Mouse (Mus musculus) hindbrain, postnatal 0 days (tissue): ENCODE measurements around the gene Wfikkn1. TPM values are rescaled to one million over a fixed set of nuclear protein-coding genes. Genes with fewer than 3 reads are reported as not detected.
A peak's percentile ranks its signal among the peaks of the same experiment; 100 is the strongest.

Experiments used
- ATAC-seq: fragments of 200-750 bp; cut with Nextera tagmentation; 2 replicates; pipeline ENCODE4 v1.8.0; 2017; ENCODE audit warnings: mild to moderate bottlenecking, moderate TSS enrichment, moderate library complexity
- DNase-seq: peaks from one replicate; pipeline ENCODE4 v3.0.0-alpha.2; 2015; ENCODE audit warnings: low spot score
- H3K27ac ChIP-seq: fragments of 300-500 bp; sonication (generic); 2 replicates; pipeline ENCODE4 v1.5.1; 2014; ENCODE audit warnings: mild to moderate bottlenecking
- H3K27me3 ChIP-seq: fragments of 300-500 bp; sonication (generic); 2 replicates; pipeline ENCODE4 v1.6.1; 2014; ENCODE audit warnings: low read length, mixed read lengths; ENCODE audit not compliant: insufficient read depth
- H3K36me3 ChIP-seq: fragments of 300-500 bp; sonication (generic); 2 replicates; pipeline ENCODE4 v1.6.1; 2014; ENCODE audit warnings: low read length, mixed read lengths; ENCODE audit not compliant: insufficient read depth
- H3K4me1 ChIP-seq: fragments of 300-500 bp; sonication (generic); 2 replicates; pipeline ENCODE4 v1.6.1; 2014; ENCODE audit warnings: antibody characterized with exemption, low read length, mixed read lengths; ENCODE audit not compliant: insufficient read depth
- H3K4me2 ChIP-seq: fragments of 300-500 bp; sonication (generic); 2 replicates; pipeline ENCODE4 v1.6.1; 2014; ENCODE audit warnings: low read depth, mild to moderate bottlenecking, low read length, moderate library complexity, mixed read lengths
- H3K4me3 ChIP-seq: fragments of 300-500 bp; sonication (generic); 2 replicates; pipeline ENCODE4 v1.5.1; 2014; ENCODE audit warnings: low read length
- H3K9ac ChIP-seq: fragments of 300-500 bp; sonication (generic); replicated peaks from 2 replicates; pipeline ENCODE4 v1.6.1; 2014; ENCODE audit warnings: mild to moderate bottlenecking, low read length, moderate library complexity, mixed read lengths
- H3K9me3 ChIP-seq: fragments of 300-500 bp; sonication (generic); 2 replicates; pipeline ENCODE4 v1.6.1; 2016; ENCODE audit warnings: low read length, mixed read lengths
- CTCF ChIP-seq: IDR thresholded peaks from 2 replicates; pipeline ENCODE4 v1.5.1; 2016; ENCODE audit warnings: antibody characterized with exemption, control low read depth, low read depth
- WGBS: fragments of 180-500 bp; shearing (Covaris S2); extraction: QIAGEN DNeasy Blood & Tissue Kit; methylation state at CpG from one replicate; pipeline ENCODE4 v1.1.7; 2014; 5-methylcytosine and 5-hydroxymethylcytosine counted together
- polyA plus RNA-seq: library from polyadenylated mRNA; unstranded; fragments of >200 nt; fragmentation: Nextera tagmentation; extraction: Ambion mirVana; gene quantifications from 2 replicates; pipeline ENCODE4 v1.2.1, GENCODE M21; 2015
- total RNA-seq: library from RNA; depleted of rRNA; stranded (reverse); fragments of >200 nt; gene quantifications from 2 replicates; pipeline ENCODE4 v1.2.3, GENCODE M21; 2014

Wfikkn1 gene
- total and polyA plus RNA-seq, 2 experiments from 2014 or later, result 0.58 to 1.2 TPM

- no peak overlapping the region for H3K27ac ChIP-seq
- ATAC-seq, result no peak
Measured at GRCm38 (mm10) chr17:25866172-25866571, 14.5 kb downstream of the Wfikkn1 start.

DNA sequence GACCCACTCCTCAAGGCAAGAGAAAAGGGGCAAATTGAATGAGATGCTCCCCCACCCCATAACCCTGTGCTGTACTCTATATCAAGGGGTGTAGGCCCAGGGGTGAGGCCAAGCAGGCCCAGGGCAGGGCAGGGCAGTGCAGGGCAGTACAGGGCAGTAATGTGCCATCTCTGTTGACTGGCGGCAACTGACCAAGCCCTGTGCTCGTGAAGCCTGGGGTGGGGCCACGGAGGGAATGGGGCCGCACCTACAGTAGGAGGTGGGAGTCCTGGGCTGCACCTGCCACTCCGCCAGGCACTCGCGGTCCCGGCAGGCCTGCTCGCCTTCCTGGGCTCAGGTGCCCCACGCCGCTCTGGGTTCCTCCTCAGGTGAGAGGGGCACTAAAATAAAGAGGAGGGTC is 15.4 kb downstream of the Wfikkn1 start:
- Histone ChIP-seq H3K4me2 (no peak overlapping the region), H3K4me1 (peaks cover 14% of the 10 kb centered on the region), H3K9ac (no peak overlapping the region), H3K4me3 (no peak overlapping the region), H3K9me3 (no peaks in the 10 kb centered on the region), H3K27me3 (no peaks in the 10 kb centered on the region), H3K27ac (no peak overlapping the region), H3K36me3 (peaks cover 5% of the 10 kb centered on the region; the same call in 1 of the 2 replicates)
- ATAC-seq, result no peak
- no peak for DNase-seq
- 91% methylated on average over 11 of the region's 11 CpGs for WGBS
- TF ChIP-seq CTCF, result no peak

More at GRCm38 (mm10) chr17:25866172-25866571, 14.5 kb downstream of the Wfikkn1 start:
- peaks cover 5% of the 10 kb centered on the region; the same call in 1 of the 2 replicates for H3K36me3 ChIP-seq
- no peaks in the 10 kb centered on the region for H3K27me3 ChIP-seq
- H3K9me3 ChIP-seq, result no peaks in the 10 kb centered on the region
- H3K9ac ChIP-seq, result no peak overlapping the region
- H3K4me3 ChIP-seq, result no peak overlapping the region
- DNase-seq, result no peak
- no peak for TF ChIP-seq CTCF
- H3K4me1 ChIP-seq, result peaks cover 9% of the 10 kb centered on the region
- 94% methylated on average over 3 of the region's 3 CpGs for WGBS
- no peak overlapping the region for H3K4me2 ChIP-seq

DNA sequence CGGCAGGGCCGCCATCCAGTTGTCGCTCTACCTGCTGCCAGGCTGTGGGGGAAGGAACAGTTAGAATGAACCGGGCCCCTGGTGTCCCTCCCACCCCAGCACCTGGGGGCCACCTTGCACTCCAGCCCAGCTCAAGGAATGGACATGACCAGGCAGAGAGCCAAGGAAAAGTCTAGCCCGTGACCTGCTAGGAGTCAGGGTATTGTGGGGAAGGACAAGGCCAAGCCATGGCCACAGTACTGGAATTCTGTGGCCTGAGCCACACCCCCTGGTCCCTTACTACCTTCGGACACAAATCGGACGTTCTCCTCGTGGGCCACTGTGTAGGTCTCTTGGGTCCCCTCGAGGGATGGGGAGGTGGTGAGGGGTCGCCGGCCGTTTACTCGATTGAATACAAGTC is 16.3 kb downstream of the Wfikkn1 start:
- no peak overlapping the region for H3K4me3 ChIP-seq
- DNase-seq (no peak), ATAC-seq (no peak)
- no peak overlapping the region for H3K27ac ChIP-seq
- peaks cover 15% of the 10 kb centered on the region for H3K4me1 ChIP-seq
- H3K9ac ChIP-seq, result no peak overlapping the region
- peaks cover 5% of the 10 kb centered on the region; the same call in 1 of the 2 replicates for H3K36me3 ChIP-seq
- no peaks in the 10 kb centered on the region for H3K27me3 ChIP-seq
- TF ChIP-seq CTCF, result no peak
- no peak overlapping the region for H3K4me2 ChIP-seq
- whole genome bisulfite sequencing, result 91% methylated on average over 14 of the region's 14 CpGs
- no peaks in the 10 kb centered on the region for H3K9me3 ChIP-seq

DNA sequence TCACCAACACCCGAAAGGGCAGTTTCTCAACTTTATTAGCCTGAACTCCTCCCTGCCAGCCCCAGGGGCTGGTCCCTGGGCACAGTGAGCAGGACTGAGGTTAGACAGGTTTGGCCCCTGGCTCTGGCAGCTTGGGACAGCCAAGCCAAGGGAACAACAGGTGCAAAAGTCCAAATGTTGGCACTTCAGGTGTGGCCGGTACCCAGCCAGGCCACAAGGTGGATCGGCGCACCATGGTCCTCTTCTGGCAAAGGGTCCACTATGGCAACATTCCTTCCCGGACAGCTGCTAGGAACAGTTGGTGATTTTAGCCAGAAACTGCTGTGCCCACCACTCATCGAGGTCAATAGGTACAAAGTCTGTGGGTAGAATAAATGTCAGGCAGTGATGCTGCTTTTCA is 17.0 kb downstream of the Wfikkn1 start:
- H3K4me1 ChIP-seq, result peaks cover 15% of the 10 kb centered on the region
- H3K9ac ChIP-seq, result no peak overlapping the region
- TF ChIP-seq CTCF, result no peak
- ATAC-seq (no peak), DNase-seq (no peak)
- no peak overlapping the region for H3K4me2 ChIP-seq
- no peaks in the 10 kb centered on the region for H3K27me3 ChIP-seq
- H3K27ac ChIP-seq, result no peak overlapping the region
- no peaks in the 10 kb centered on the region for H3K9me3 ChIP-seq
- H3K4me3 ChIP-seq, result no peak overlapping the region
- peaks cover 5% of the 10 kb centered on the region; the same call in 1 of the 2 replicates for H3K36me3 ChIP-seq
- WGBS, result 85% methylated on average over 6 of the region's 6 CpGs

DNA sequence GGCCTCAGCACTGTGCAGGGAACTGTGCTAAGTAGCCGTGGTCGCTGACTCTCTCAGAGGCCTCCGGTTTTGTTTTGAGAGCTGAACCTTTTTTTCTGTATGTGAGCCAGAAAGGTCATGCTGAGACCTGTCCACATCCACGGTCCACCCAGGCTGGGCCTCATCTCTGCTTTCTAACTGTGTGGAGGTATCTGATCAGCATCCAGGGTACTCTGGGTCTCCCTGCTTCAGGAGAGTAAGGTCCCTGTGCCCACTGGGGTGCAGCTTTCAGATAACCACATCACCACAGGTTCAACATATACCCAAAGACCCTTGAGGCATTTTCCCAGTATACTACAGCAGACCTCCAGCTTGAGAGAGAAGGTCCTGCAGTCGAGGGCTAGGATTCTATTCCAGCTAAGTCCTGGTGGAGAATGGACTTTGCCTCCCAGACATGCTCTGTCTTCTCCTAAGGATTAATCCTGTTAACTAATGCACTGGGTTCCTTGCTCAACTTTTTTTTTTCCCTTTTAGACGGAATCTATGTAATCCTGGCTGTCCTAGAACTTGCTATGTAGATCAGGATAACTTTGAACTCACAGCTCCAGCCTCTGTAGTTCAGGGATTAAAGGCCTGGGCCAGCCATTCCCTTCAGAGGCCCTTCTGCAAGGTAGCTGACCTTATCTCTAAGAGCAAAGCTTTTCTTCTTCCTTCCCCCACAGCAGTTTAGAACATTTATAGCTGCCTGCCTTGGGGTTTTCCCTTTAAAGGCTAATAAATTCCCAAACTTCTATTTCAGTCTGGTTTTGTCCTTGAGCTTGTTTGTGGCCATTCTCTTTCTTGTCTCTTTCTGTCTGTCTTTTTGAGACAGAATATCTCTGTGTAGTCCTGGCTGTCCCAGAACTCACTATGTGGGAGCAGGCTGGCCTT is 18.7 kb downstream of the Wfikkn1 start:
- WGBS, result 8% methylated on average over 6 of the region's 6 CpGs
- Histone ChIP-seq H3K4me1 (peaks cover 11% of the 10 kb centered on the region), H3K9me3 (no peaks in the 10 kb centered on the region), H3K9ac (peak overlapping the region; percentile 72), H3K4me2 (peak overlapping the region; percentile 82), H3K27ac (peak overlapping the region; percentile 84), H3K36me3 (peaks cover 5% of the 10 kb centered on the region; the same call in 1 of the 2 replicates), H3K4me3 (peak overlapping the region; percentile 61), H3K27me3 (no peaks in the 10 kb centered on the region)
- no peak for TF ChIP-seq CTCF
- no peak; the same call in none of the 2 replicates for ATAC-seq
- DNase-seq, result no peak

DNA sequence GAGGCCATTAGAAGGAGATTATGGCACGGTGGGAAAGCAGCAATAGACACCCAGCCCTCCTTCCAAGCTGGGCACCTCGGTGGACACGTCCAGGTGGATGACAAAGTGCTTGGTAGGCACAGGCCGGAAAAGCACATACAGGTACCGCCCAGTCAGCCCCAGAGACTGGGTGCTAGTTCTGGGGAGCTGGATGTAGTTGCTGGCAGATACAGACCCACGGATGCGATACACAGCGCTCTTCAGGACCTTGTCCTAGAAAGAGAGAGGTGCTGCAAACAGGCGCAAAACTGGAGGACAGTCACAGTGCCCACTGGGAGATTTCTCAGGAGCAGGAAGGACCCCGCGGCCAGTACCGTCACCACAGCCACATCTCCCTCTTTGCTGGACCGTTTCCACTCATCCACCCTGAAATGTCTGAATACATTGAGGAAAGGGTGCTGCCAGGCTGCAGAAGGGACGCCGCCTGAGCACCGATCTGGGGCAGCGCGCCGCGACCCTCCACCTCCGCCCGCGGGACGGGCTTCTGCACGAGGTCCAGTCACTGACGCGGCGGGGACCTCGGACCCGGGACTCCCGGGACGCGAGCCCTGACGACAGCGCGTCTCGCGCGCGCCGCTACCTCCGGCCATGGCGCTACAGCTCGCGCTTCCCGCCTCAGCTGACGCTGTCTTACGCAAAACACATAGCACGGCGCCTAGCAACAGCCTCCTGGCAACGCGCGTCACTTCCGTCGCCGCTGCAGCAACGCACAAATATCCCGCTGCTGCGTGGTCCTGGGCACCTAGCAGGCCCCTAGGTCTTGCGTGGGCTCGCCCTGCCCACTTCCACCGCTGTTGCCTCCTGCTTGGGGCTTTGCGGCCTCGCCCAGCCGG is 19.6 kb downstream of the Wfikkn1 start, which contains the start of gene Wdr90:
Wdr90 (minus strand) TSS at position 670 of the 872 bp plus-strand sequence.
- H3K4me2 ChIP-seq, result peak within 1 kb of the TSS; percentile 82
- ATAC-seq, result peak; percentile 94
- no peaks in the 10 kb centered on the region for H3K9me3 ChIP-seq
- H3K27ac ChIP-seq, result peak within 1 kb of the TSS; percentile 84
- 3% methylated on average over 65 of the region's 65 CpGs for WGBS
- H3K4me1 ChIP-seq, result peaks cover 11% of the 10 kb centered on the region
- DNase-seq, result peak; percentile 98
- peak; percentile 43 for TF ChIP-seq CTCF
- peak within 1 kb of the TSS; percentile 61 for H3K4me3 ChIP-seq
- peaks cover 5% of the 10 kb centered on the region; the same call in 1 of the 2 replicates for H3K36me3 ChIP-seq
- no peaks in the 10 kb centered on the region for H3K27me3 ChIP-seq
- H3K9ac ChIP-seq, result peak within 1 kb of the TSS; percentile 72
